Mouse (Mus musculus) testis, postnatal 14 days (tissue): ENCODE results near the gene Vps25.

ENCODE experiments used
- DNase-seq: peaks from one replicate; pipeline ENCODE4 v3.0.0; 2021; ENCODE audit warnings: low spot score

Vps25 gene

DNA sequence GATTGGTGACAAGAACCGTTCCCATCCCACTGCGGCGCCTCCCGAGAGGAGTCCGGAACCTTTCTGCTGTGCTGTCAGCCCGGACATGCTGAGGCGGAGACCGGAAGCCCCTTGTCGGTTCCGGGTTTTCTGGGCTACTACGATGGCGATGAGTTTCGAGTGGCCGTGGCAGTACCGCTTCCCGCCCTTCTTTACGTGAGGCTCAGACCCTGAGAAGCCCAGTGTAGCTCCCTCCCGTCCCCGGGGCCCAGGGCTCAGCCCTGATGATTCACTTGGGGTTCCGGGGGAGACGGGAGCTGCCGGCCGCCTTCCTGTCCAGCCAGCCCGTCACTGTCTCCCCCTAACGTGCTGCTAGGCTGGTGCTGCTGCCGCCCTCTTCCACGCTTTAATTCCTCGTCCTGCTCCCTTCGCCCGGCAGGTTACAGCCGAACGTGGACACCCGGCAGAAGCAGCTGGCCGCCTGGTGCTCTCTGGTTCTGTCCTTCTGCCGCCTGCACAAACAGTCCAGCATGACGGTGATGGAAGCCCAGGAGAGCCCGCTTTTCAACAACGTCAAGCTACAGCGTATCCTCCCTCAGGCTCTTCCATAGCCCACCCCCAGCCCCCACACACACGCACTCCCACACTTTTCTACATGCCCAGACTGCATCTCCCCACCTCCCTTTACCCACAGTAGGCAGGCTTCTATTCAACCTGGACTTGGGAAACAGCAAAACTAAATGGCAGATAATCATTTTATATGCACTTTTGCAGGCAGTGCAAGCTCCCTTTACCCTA, at the start of gene Vps25:
Vps25 (plus strand) TSS at position 95 of the 777 bp plus-strand sequence.
- peak; percentile 87 for DNase-seq

DNA sequence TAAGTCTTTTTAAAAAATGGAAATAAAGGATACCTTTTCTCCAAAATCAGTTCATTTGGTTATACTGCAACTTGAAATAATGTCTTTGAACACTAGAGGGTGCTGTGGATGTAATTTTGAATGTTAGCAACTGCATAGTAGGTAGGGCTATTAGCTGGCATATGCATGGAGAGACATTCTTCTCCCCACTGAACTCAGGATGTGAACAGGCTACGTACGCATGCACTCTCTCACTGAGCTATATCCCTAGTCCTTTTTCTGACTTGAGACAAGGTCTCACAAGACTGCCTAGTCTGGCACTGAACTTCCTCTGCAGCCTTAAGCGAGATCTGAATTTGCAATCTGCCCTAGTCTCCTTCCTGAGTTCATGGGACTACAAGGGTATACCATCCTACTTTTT, 41.5 kb upstream of the Vps25 start:
- DNase-seq, result no peak

GRCm38 (mm10) chr11:101216936-101217335, 36.6 kb upstream of the Vps25 start:
- no peak for DNase-seq

DNA sequence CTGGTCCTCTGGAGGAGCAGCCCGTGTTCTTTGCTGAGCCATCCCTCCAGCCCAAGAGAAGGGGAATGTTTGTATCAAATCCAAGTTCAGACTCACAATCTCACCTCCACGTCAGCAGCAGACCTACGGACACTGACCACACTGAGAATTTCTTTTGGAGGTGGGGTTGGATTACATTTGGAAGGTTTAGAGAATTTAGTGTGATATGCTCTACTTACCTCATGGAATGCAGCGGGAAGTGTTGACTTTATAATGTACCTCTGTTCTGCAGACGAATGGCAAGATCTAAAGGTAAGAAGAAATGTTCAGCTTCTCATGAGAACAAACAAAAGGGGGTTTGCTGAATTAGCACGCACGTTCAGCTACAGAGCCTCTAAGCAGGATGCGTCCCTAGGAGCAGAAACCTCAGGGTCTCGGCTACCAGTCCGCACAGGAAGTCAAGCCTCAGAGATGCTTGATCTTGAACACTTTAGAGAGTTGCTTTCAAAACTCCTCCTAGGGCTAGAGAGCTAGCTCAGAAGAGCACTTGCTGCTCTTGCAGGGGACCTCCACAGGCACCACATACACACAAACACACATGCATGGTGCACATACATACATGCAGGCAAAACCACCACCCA, 35.0 kb upstream of the Vps25 start:
- no peak for DNase-seq

GRCm38 (mm10) chr11:101220853-101221252, 32.7 kb upstream of the Vps25 start:
- no peak for DNase-seq

DNA sequence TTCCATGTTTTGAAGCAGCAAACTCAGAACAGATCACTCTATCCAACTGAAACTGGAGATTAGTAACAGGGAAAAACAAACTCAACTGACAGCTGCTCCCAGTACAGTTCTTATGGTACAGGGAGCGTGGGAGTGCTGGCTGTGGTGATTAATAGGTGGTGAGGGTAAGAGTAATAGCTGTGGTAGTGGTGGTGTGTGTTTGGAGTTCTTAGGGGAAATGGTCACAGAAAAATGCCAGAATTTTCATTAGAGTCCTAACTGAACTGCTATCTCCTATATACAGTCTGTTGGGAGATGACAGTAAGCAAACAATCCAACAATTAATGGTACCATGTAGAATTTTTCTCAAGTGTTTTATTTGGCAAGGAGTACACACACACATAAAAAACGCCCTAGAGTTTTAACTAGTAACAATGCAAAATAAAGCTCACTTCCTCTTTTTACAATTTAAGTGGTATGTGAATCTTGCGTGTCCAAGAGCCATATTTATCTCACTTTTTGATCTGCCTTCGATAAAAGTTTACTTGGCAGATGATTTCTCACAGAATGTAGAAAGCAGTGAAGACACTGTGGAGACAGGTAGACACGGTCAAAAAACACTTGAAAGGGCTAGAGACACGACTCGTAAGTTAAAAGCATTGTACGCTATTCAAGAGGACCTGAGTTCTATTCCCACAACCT, 32.1 kb upstream of the Vps25 start:
- DNase-seq, result no peak

DNA sequence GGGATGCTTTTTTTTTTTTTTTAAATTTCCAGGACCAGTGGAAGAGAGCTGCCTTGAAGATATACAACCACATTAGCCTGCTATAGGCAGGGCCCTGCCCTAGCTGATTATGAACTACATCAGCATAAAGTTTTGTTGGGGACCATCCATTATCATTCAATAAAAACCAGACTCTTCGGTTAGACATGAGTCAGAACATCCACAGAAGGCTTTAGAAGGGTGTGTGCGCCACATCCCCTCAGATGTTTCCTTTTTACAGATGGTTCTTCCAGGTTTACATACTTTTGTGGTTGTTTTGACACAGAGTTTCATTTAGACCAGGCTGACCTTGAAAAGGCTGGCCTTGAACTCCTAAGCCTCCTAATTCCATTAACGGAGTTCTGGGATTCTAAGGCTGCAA, 29.2 kb upstream of the Vps25 start:
- DNase-seq, result no peak

DNA sequence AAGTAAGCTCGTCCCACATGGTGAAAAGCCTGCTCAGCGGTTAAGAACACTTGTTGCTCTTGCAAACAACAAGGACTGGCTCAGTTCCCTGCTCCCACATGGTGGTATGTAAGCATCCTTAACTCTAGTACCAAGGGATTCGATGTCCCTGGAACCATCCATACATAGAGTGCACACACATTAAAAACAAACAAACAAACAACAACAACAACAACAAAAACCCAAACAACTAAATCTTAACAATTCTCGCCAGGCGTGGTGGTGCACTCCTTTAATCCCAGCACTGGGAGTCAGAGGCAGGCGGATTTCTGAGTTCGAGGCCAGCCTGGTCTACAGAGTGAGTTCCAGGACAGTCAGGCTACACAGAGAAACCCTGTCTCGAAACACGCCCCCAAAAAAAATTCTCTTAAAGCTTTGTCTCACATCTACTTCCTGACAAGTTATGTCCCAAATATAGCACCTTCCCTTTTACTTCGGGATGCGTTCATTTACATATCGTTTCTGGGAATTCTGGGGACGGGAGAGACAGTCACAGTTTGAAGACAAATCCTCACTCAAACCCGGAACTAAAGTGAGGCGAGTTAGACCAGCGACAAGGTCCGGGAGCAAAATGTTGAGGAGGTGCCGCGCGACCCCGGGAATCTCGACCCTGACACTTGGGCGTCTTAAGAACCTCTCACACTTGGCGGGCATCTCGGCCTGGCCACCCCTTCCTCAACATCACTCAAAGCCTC, 28.0 kb upstream of the Vps25 start:
- no peak for DNase-seq

DNA sequence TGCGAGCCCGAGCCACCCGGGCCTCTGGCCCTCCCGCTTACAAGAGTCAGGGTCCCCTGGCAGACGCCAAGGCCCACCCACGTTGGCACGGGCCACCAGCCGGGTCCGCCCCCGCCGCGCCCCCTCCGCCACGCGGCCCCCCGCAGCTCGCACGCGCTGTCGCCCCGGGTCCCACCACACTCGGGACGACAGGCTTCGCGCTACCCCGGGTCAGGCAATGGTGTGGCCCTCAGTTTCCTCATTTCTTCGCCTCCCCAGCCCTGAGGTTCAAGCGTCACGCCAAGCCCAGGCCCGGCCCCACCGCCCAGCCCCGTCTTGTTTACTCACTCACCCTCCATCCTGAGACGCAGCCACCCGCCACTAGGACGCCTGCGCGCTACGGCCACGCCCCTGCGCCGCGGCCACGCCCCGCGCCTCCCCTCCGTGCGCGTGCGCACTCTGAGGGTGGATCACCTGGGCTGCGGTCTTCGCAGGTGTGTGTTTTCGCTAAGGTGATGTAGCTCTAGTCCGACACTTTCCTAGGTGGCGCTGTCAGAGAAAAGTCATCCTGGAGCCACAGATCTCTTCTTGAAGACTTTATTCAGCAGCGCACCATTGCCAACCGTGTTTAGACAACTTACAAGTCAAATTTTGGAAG, 27.3 kb upstream of the Vps25 start, which contains the start of gene Ezh1:
Ezh1 (minus strand) TSS at position 399 of the 637 bp plus-strand sequence.
- peak; percentile 93 for DNase-seq

GRCm38 (mm10) chr11:101229361-101229900, 24.1 kb upstream of the Vps25 start:
- peak; percentile 60 for DNase-seq

- DNase-seq, result peak; percentile 68
Observed at GRCm38 (mm10) chr11:101230061-101230511, 23.4 kb upstream of the Vps25 start.

DNA sequence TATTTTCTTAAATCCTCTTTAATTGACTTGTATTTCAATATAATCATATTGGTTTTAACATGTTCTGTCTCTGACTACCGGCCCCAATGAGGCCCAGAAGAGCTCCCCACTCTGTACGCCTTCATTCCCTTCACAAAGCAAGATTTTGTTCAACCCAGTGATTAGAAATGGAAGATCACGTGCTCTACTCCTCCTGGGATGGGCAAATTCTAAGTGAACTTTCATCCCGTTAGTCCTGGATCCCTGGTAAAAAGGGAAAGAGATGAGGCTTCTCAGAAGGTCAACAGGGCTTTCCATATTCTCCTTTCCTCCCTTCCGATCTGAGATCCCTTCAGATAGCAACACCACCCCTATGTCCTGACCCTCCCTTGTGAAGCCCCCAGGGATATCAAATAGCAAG, 23.0 kb upstream of the Vps25 start:
- DNase-seq, result no peak

DNA sequence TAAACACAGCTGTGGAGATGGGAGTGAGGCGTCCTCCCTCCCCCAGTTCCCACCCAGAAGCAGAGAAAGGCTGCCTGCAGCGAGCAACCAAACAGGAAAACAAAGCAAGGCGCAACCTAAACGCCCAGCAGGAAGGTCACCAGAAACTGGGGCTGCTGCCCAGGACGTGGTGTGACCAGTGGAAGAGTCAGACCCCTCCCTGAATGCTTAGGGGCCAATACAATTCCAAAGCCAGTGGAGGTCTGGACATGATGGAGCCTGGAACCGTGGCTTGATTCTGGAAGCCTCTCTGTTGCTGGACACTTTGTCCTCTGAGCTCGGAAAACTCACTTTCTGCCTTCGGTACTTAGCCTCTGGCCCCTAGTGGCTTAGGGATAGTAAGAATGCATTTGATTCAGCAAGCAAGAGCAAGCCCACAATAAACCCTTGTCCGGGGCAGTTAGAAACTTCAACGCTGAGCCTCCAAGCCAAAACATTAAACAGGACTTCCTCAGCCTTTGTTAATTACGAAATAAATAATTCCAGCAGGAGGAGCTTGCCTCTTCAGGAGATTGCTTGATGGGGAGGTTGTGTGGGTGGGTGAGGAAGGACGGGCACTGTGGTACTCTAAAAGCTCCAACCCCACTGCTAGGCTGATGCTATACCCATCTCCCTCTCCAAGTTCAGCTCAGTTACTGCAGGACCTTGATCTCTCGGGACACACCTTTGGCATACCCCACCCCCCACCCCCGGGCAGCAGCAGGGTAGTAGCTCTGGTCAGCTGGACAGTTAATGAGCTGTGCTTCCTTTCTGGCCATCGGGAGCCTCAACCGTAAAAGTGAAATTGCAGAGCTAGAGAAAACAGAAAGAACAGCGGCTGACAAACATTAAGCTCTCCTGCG, 22.3 kb upstream of the Vps25 start:
- peak; percentile 65 for DNase-seq

DNA sequence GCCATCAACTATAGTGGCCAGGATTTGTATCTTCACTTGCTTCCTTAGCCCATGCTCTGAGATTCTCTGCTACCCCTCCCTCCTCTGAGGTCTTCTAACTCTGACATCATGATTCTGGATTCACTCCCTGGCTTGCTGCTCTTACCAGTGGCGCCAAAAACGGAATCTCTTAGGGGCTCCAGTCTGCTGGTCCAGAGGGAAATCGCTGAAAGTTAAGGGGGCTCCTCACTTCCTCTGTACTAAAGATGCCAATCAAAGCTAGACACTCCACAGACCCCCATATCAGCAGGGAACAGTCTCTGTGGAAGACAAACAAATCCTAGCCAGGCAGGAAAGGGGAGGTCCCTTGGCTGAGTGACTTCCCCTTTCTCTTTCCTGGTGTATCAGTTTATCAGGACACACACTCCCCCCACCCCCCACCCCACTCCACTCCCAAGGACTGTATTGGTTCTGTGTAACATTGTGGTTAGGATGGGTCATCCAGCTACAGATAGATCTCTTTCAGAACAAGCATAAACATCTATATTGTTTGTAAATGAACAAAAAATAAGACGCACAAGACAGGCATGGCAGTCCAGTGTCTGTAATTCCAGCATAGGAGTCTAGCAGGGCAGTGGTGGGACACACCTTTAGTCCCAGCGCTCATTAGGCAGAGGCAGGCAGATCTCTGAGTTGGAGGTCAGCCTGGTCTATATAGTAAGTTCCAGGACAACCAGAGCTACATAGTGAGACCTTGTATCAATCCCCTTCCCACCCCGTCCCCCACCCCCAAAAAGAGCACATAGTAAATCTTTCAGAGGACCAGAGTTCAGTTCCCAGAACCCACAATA, 21.3 kb upstream of the Vps25 start:
- no peak for DNase-seq

DNA sequence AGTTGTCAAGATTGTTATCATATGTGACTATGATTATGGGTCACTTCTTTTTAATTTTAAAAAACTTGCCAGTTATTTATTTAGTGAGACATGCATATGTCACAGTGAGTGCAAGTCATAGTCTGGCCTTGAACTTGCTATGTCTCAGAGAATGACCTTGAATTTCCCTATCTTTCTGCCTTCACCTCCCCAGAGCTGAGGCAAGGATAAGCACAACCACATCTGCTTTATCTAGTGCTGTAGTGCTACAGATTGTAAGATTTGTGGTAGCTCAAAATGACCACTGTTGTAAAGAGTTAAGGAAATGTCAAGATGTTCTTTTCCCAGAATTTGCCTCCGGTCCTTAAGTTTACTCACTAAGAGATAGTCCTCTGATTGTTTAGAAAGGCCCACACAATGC, 20.3 kb upstream of the Vps25 start:
- DNase-seq, result no peak

- DNase-seq, result no peak
Observed at GRCm38 (mm10) chr11:101234124-101234523, 19.4 kb upstream of the Vps25 start.

DNA sequence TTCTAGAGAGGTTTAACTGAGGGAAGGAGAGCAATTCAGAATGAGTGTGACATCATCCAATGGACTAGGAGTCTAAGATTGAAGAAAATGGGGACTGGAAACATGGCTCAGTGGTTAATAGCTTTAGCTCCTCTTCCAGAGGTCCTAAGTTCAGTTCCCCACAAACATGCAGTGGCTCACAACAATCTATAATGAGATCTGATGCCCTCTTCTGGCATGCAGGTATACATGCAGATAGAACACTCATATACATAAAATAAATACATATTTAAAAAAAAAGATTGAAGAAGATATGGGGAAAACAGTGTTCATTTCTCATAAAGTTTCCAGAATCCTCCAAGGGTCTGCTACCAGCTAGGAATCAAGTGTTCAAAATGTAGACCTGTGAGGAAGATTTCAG, 18.1 kb upstream of the Vps25 start:
- DNase-seq, result no peak

GRCm38 (mm10) chr11:101236782-101237181, 16.7 kb upstream of the Vps25 start:
- DNase-seq, result no peak

DNA sequence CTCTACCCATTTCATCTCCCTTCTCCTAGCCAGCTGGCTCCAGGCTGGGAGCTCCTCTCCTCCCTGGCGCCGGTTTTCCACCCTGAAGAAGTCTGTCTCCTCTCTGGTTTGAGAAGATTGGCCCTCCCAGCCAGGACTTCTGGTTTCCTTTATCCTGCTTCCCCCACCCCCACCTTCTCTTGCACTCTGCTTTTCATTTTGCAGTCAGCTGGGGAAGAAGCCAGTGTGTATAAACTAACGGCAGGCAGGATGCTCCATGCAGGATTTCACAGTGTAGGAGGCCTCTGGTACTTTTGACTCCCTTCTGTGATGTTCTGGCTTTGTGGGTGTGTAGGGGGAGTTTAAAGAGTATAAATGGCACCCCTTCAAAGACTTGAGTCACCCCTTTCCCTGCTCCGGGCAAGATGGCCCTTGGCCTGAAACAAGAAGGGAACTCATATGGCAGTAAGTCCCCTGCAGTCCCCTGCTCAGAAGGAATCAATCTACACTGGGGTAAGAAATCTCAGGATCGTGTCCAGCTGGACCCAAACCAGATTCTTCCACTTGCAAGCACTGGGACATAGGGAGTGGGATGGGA, 15.3 kb upstream of the Vps25 start:
- no peak for DNase-seq
